Mouse (Mus musculus): ENCODE measurements around the gene Kctd5.

GRCm38 (mm10) chr17:24113031-24113430 lies 39.7 kb upstream of the Kctd5 start:
- TF ChIP-seq TAL1 (IDR thresholded peaks at IDR 0.05; ENCODE audit: low read length) (no peak), GATA1 (IDR thresholded peaks at IDR 0.05; ENCODE audit: low read length) (no peak)
